Mouse (Mus musculus) retina, postnatal 1 day (tissue): ENCODE data around the gene Qser1.

Experiments
- DNase-seq: peaks from one replicate; pipeline ENCODE4 v3.0.0-alpha.2; 2012

Gene Qser1

GRCm38 (mm10) chr2:104732562-104733256 is 83.9 kb downstream of the Qser1 start:
- no peak for DNase-seq

- no peak for DNase-seq
These were observed 84.5 kb downstream of the Qser1 start for GRCm38 (mm10) chr2:104732033-104732444.

GRCm38 (mm10) chr2:104727369-104727768 is 89.2 kb downstream of the Qser1 start:
- DNase-seq = no peak

GRCm38 (mm10) chr2:104722021-104722420 is 94.5 kb downstream of the Qser1 start:
- DNase-seq = no peak

GRCm38 (mm10) chr2:104717827-104718226 is 98.7 kb downstream of the Qser1 start:
- no peak for DNase-seq

GRCm38 (mm10) chr2:104717231-104717735 is 99.3 kb downstream of the Qser1 start:
- DNase-seq = no peak

GRCm38 (mm10) chr2:104716279-104716678 is 100.3 kb downstream of the Qser1 start, which contains the start of gene Pin1rt1:
TSS of gene Pin1rt1 (minus strand) at chr2:104716379.
- no peak for DNase-seq

- DNase-seq = peak; percentile 34
These were observed 102.3 kb downstream of the Qser1 start for GRCm38 (mm10) chr2:104714254-104714691.

GRCm38 (mm10) chr2:104712486-104712809 is 104.1 kb downstream of the Qser1 start:
- no peak for DNase-seq

GRCm38 (mm10) chr2:104711585-104712485 is 104.7 kb downstream of the Qser1 start, which contains the start of gene Tcp11l1:
TSS of gene Tcp11l1 (minus strand) at chr2:104712169.
- peak; percentile 81 for DNase-seq

- DNase-seq = no peak
These were observed 105.7 kb downstream of the Qser1 start for GRCm38 (mm10) chr2:104710670-104711370.

GRCm38 (mm10) chr2:104709786-104710337 is 106.7 kb downstream of the Qser1 start:
- DNase-seq = no peak
